Mouse (Mus musculus) hindbrain, embryonic 10.5 days (tissue): ENCODE results near the gene Dnali1. TPM values are rescaled to one million over a fixed set of nuclear protein-coding genes. Genes with fewer than 3 reads are reported as not detected.
A peak's percentile ranks its signal among the peaks of the same experiment; 100 is the strongest.

Source experiments
- DNase-seq: peaks from one replicate; pipeline ENCODE4 v3.0.0-alpha.2; 2017; ENCODE audit warnings: low spot score
- H3K27ac ChIP-seq: fragments of 300-500 bp; sonication (generic); 2 replicates; pipeline ENCODE4 v1.5.1; 2016; ENCODE audit warnings: mild to moderate bottlenecking, moderate library complexity
- H3K27me3 ChIP-seq: fragments of 300-500 bp; sonication (generic); 2 replicates; pipeline ENCODE4 v1.6.1; 2016; ENCODE audit warnings: mild to moderate bottlenecking; ENCODE audit not compliant: poor library complexity, insufficient read depth, severe bottlenecking
- H3K36me3 ChIP-seq: fragments of 300-500 bp; sonication (generic); 2 replicates; pipeline ENCODE4 v1.6.1; 2016; ENCODE audit warnings: mild to moderate bottlenecking, moderate library complexity
- H3K4me1 ChIP-seq: fragments of 300-500 bp; sonication (generic); replicated peaks from 2 replicates; pipeline ENCODE4 v1.6.1; 2016; ENCODE audit warnings: mild to moderate bottlenecking
- H3K4me3 ChIP-seq: fragments of 300-500 bp; sonication (generic); 2 replicates; pipeline ENCODE4 v1.5.1; 2016; ENCODE audit warnings: mild to moderate bottlenecking, moderate library complexity
- H3K9me3 ChIP-seq: fragments of 300-500 bp; sonication (generic); 2 replicates; pipeline ENCODE4 v1.6.1; 2016; ENCODE audit warnings: mild to moderate bottlenecking, moderate library complexity
- WGBS: fragments of 180-500 bp; shearing (Covaris S2); methylation state at CpG from one replicate; pipeline ENCODE4 v1.1.7; 2016; 5-methylcytosine and 5-hydroxymethylcytosine counted together
- polyA plus RNA-seq: library from polyadenylated mRNA; unstranded; fragments of >200 nt; fragmentation: Nextera tagmentation; extraction: Ambion mirVana; gene quantifications from 2 replicates; pipeline ENCODE4 v1.2.1, GENCODE M21; 2016

Gene Dnali1
- 0.36 and 0.92 TPM in 2 replicates for polyA plus RNA-seq

DNA sequence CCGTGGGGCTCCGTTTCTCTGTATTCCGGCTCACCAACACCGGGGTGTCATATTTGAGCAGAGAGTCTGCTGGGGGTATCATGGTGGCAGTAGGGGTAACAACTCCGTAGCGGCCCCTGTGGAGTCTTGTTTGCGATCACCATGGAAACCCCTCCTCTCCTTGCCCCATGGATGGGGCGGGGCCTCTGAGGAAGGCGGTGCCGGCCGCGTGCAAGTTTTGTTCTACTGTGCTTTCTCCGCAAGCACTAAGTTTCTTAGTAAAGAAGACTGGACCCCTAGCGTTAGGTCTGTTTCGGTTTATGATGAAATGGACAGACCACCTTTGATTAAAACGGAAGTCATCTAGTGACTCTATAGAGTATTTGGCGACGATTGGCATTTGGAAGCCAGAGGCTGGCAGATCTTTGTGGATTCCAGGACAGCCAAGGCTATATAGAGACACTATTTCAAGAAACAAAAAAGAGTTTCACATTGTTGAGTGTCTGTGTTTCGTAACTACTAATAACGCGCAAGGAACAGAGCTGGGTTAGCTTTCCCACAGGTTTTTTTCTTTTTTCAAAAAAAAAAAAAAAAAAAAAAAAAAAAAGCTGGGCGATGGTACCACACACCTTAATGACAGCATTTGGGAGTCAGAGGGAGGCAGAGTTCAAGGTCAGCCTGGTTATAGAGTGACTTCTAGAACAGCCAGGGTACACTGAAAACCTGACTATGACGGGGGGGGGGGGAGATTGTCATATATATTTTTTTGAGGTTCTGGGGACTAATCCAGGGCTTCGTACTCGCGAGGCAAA is at the start of gene Dnali1:
Gene Dnali1 (minus strand): TSS at position 187 of the 791 bp plus-strand sequence.
- H3K27ac ChIP-seq: peak within 1 kb of the TSS; percentile 88
- 4% methylated on average over 26 of the region's 26 CpGs for WGBS

DNA sequence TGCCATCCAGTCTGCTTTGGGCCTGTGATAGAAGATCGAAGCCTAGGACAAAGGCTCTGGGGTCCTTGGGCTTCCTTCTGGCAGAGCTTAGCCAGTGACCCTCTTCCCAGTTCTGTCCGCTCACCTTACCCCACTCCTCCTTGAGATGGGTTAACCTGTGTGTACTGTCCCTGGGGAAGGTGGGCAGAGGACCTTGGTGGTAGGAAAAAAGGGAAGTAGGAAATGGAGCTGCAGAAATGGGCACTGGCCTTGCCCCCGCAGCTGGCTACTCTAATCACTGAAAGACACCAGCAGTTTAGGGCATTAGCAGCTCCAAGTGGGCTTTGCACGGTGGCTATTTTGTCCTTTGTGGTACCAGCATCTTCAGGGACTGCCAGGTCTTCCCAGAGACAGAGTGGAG is 49.6 kb upstream of the Dnali1 start:
- H3K4me1 ChIP-seq: peaks cover 23% of the 10 kb centered on the region
- peak overlapping the region; percentile 68 for H3K27ac ChIP-seq
- WGBS: 86% methylated on average over 4 of the region's 4 CpGs

More for the DNA sequence above, at the start of gene Dnali1:
- no peaks in the 10 kb centered on the region for H3K9me3 ChIP-seq
- peak within 1 kb of the TSS; percentile 93 for H3K4me3 ChIP-seq
- peak; percentile 73 for DNase-seq
- peaks cover 6% of the 10 kb centered on the region for H3K27me3 ChIP-seq
- H3K4me1 ChIP-seq: peaks cover 26% of the 10 kb centered on the region
- peaks cover 29% of the 10 kb centered on the region for H3K36me3 ChIP-seq

DNA sequence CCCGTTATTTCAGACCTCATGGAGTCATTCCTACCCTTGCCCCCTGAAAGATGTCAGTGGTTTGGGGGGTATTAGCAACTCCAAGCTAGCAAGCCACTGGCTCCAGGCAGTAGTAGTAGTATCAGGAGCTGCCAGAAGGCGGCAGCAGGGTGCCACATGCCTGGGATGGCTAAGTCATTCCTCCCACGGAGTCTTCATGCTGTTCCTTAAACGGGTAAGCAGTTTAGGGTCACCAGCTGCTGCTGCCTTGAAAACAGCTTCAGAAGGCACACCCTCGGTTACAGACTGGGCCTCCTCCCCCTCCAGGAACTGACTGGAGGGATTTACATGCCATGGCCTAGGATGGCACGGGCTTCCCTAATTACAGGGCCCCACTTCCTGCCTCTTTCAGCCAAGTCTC is 49.1 kb upstream of the Dnali1 start:
- peak overlapping the region; percentile 68 for H3K27ac ChIP-seq
- peaks cover 23% of the 10 kb centered on the region for H3K4me1 ChIP-seq
- no peaks in the 10 kb centered on the region for H3K9me3 ChIP-seq
- H3K36me3 ChIP-seq: peaks cover 27% of the 10 kb centered on the region
- DNase-seq: peak; percentile 74
- H3K4me3 ChIP-seq: no peak overlapping the region
- WGBS: 13% methylated on average over 6 of the region's 6 CpGs
- peaks cover 2% of the 10 kb centered on the region; the same call in 1 of the 2 replicates for H3K27me3 ChIP-seq

More for the DNA sequence above, 49.6 kb upstream of the Dnali1 start:
- DNase-seq: no peak
- Histone ChIP-seq H3K9me3 (no peaks in the 10 kb centered on the region), H3K27me3 (peaks cover 5% of the 10 kb centered on the region; the same call in 1 of the 2 replicates), H3K36me3 (peaks cover 25% of the 10 kb centered on the region), H3K4me3 (no peak overlapping the region)

DNA sequence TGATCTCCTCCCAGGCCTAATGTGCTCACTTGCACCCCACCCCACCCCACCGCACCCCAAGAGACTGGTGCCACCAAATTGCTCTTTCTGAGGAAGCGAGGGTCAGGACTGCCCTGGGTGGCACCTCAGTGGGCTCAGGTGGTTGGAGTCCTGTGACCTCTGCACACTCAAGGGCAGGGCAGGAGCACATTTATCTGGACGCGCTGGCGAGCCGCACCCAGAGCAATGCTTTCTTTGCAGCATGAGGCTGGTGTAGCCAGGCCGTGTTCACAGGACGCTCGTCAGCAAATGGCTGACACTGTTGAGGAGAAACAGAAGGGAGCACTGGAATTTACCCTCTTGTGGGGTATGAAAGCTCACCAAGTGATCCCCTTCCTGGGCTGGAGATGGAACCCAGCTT is 39.9 kb upstream of the Dnali1 start:
- Histone ChIP-seq H3K36me3 (peaks cover 71% of the 10 kb centered on the region), H3K4me1 (0 out of 2 replicates have a peak, but pooled peaks cover 5% of the 10 kb centered on the region), H3K4me3 (no peak overlapping the region), H3K27ac (no peak overlapping the region), H3K9me3 (no peaks in the 10 kb centered on the region), H3K27me3 (no peaks in the 10 kb centered on the region)
- no peak for DNase-seq
- WGBS: 94% methylated on average over 9 of the region's 9 CpGs

DNA sequence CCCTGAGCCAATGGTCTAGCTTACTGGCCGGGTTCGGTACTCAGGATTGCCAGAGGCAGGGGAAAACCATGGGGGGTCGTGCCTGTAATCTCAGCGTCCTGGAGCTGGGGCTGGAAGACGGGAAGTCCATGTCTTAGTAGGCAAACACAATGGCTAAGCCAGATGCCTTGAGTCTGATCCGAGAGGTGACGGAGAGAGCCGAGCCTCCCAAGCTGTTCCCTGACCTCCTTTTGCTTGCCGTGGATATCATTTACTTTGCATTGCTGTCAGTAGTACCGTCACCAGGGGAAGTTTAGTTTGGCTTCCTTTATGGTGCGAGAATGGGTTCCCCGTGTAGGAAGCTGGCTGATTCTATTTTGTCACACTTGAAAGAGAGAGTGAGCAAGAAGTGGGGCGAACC is 35.8 kb upstream of the Dnali1 start:
- Histone ChIP-seq H3K4me3 (no peak overlapping the region), H3K27me3 (no peaks in the 10 kb centered on the region), H3K36me3 (peaks cover 54% of the 10 kb centered on the region), H3K9me3 (no peaks in the 10 kb centered on the region), H3K27ac (no peak overlapping the region), H3K4me1 (0 out of 2 replicates have a peak, but pooled peaks cover 3% of the 10 kb centered on the region)
- 78% methylated on average over 13 of the region's 13 CpGs for WGBS
- DNase-seq: no peak

DNA sequence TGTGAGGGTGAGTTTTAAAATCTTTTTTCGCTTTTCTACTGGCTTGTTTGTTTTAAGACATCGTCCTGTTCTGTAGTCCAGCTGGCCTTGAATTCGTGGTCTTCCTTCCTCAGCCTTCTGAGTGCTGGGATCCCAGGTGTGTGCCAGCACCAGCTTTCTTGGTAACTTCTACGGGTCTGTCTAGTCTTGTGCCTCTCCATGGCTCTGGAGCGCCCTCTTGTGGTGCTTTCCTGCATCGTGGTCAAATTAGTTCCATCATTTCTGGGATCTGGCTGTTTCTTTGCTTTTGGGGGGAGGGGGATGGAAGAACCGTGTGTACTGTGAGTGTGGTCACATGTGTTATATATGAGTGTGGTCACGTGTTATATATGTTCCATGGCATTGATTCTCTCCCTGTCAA is 34.0 kb upstream of the Dnali1 start:
- WGBS: 10% methylated on average over 8 of the region's 8 CpGs
- H3K4me3 ChIP-seq: no peak overlapping the region
- no peaks in the 10 kb centered on the region for H3K4me1 ChIP-seq
- peaks cover 50% of the 10 kb centered on the region for H3K36me3 ChIP-seq
- H3K27me3 ChIP-seq: no peaks in the 10 kb centered on the region
- H3K27ac ChIP-seq: no peak overlapping the region
- H3K9me3 ChIP-seq: no peaks in the 10 kb centered on the region
- DNase-seq: peak; percentile 86

DNA sequence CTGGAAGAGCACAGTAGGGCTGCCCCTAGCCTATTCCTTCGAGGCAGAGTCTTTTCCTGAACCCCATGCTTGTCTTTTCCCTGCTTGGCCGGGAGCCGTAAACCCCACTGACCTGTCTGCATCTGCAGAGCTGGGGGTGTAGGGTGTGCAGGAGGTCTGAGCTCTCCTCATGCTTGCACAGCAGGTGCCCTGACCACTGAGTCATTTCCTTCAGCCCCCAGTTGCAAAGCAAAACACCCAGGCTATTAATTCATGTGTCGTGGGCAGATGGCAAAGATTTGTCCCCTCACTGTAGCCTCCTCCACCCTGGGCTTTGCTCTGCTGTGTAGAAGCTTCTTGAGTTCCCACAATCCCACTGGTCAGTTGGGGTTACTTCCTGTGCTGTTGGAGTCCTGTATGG is 31.9 kb upstream of the Dnali1 start:
- WGBS: 84% methylated on average over 4 of the region's 4 CpGs
- no peaks in the 10 kb centered on the region for H3K27me3 ChIP-seq

DNA sequence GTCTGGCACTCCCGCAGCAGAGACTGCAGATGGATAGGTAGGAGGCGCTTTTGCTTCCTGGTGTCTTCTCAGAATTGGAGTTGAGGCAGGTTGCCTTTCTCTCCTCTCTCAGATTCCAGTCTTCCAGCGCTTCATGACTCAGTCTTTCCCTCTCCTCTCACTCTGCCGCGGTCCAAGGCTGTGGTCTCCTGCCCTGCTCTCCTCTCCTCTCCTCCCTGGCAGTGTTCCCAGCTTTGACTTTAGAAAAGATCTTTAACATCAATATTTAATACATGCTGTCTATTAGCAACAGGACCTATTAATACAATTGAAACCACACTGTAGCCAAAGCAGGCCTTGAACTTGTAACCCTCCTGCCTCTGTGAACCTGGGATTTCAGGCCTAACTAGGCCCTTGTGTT is 30.6 kb upstream of the Dnali1 start:
- DNase-seq: no peak
- WGBS: 98% methylated on average over 5 of the region's 5 CpGs
- Histone ChIP-seq H3K4me3 (no peak overlapping the region), H3K27ac (no peak overlapping the region), H3K27me3 (no peaks in the 10 kb centered on the region), H3K36me3 (peaks cover 53% of the 10 kb centered on the region), H3K9me3 (no peaks in the 10 kb centered on the region), H3K4me1 (no peaks in the 10 kb centered on the region)

More for the DNA sequence above, 31.9 kb upstream of the Dnali1 start:
- no peak overlapping the region for H3K27ac ChIP-seq
- H3K9me3 ChIP-seq: no peaks in the 10 kb centered on the region
- no peak overlapping the region for H3K4me3 ChIP-seq
- DNase-seq: no peak
- no peaks in the 10 kb centered on the region for H3K4me1 ChIP-seq
- H3K36me3 ChIP-seq: peaks cover 50% of the 10 kb centered on the region

DNA sequence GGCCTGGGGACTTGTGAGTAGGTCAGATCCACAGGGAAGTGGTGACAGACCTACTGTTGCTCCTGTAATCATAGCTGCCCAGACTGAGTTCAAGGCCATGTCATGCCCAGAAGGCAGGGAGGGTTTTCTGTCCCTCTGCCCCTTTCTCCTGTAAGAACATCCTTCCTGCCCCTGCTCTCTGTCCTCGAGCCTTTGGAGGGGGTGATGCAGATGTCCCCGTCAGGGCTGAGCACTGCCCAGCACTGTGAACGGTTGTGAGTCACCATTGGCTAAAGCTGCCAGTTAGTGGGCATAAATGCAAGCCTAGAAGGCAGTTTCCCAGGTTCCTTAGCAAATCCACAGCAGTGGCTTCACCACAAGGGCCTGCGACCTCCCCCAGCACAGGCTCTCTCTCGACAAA is 27.5 kb upstream of the Dnali1 start:
- Histone ChIP-seq H3K36me3 (peaks cover 79% of the 10 kb centered on the region), H3K4me1 (no peaks in the 10 kb centered on the region), H3K27me3 (no peaks in the 10 kb centered on the region), H3K4me3 (no peak overlapping the region), H3K27ac (no peak overlapping the region), H3K9me3 (no peaks in the 10 kb centered on the region)
- DNase-seq: no peak
- 89% methylated on average over 5 of the region's 5 CpGs for WGBS

DNA sequence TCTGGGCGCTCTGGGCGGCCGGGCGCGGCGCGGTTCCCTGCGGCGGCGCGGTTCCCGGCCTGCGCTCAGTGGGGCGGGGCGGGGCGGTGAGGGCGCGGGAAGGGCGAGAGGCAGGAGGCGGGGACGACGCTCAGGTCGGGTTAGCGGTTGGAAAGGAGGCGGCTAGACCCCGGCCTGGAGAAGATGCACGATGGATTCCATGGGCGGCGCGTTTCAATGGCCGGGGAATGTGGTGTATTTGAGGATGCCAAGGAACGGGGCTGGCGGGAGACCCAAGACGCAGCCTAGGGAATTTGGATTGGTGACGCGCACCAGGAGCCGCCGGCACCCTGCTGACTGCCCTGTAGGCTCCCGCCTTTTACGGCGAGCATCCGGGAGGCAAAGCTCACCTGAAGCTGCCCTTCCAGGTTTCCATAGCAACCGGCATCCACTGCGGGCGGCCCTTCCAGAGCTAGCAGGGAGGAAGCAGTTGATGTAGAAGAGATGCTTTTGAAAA is 19.9 kb upstream of the Dnali1 start:
- H3K4me3 ChIP-seq: peak overlapping the region; percentile 67
- peaks cover 54% of the 10 kb centered on the region for H3K36me3 ChIP-seq
- H3K27ac ChIP-seq: peak overlapping the region; percentile 96
- H3K4me1 ChIP-seq: peaks cover 25% of the 10 kb centered on the region
- no peak for DNase-seq
- no peaks in the 10 kb centered on the region for H3K27me3 ChIP-seq
- H3K9me3 ChIP-seq: no peaks in the 10 kb centered on the region
- WGBS: under 1% methylated on average over 45 of the region's 45 CpGs

DNA sequence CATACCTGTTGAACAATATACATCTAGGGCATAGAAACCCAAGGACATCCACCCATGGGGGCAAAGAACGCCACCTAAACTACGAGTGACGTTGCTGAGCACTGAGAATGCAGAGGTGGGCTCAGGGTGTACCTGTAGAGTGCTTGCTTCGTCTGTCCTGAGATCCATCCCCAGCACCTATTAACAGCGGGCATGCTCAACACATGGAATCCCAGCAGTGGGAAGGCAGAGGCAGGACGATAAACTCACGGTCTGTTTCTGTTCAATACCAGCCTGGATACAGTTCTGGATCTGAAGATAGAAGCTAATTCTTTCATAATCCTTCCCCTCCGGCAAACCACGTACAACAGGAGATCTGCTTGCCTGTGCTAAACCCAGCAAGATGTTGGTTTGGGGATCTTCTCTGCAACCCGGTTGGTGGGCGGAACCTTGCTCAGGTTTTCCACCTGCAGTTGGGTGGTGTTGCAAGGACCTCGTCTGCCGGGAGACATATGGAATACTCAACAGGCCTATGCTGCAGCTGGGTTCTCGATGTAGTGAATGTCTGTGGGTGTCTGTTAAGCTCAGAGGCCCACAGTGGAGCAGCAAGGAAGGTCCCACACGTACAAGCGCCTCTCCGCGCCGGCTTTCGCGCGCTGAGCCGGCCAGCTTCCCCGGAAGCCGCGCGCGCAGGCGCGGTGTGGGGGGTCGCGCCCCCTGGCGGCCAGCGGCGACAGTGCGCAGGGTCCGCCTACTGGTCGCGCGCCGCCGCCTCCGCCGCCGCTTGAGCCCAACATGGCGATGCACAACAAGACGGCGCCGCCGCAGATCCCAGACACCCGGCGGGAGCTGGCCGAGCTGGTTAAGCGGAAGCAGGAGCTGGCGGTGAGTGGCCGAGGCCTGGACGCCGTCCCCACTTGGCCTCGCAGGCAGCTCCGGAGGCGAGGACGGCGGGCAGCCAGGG is 19.2 kb upstream of the Dnali1 start, which contains the start of gene Meaf6:
Gene Meaf6 (plus strand): TSS at position 732 of the 943 bp plus-strand sequence.
- H3K27me3 ChIP-seq: no peaks in the 10 kb centered on the region
- H3K9me3 ChIP-seq: no peaks in the 10 kb centered on the region
- 2% methylated on average over 55 of the region's 63 CpGs for WGBS
- peaks cover 47% of the 10 kb centered on the region for H3K36me3 ChIP-seq
- peak; percentile 92 for DNase-seq
- peak within 1 kb of the TSS; percentile 67 for H3K4me3 ChIP-seq
- peak within 1 kb of the TSS; percentile 96 for H3K27ac ChIP-seq
- peaks cover 25% of the 10 kb centered on the region for H3K4me1 ChIP-seq

DNA sequence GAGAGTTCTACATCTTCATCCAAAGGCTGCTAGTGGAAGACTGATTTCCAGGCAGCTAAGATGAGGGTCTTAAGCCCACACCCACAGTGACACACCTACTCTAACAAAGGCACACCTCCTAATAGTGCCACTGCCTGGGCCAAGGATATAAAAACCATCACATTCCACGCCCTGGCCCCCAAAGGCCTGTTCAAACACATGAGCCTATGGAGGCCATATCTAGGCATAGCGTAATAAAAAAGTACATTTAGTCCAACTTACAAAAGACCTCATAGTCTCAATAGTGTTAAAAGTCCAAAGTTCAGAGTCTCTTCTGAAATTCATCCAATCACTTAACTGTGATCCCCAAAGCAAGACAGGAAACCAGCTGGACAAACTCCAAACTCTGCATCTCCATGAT is 13.2 kb upstream of the Dnali1 start:
- no peaks in the 10 kb centered on the region for H3K27me3 ChIP-seq
- no peak overlapping the region for H3K4me3 ChIP-seq
- no peaks in the 10 kb centered on the region for H3K9me3 ChIP-seq
- peaks cover 5% of the 10 kb centered on the region; the same call in 1 of the 2 replicates for H3K4me1 ChIP-seq
- no peak for DNase-seq
- H3K27ac ChIP-seq: no peak overlapping the region
- peaks cover 70% of the 10 kb centered on the region for H3K36me3 ChIP-seq
- WGBS: 93% methylated on average over 2 of the region's 2 CpGs
